Mouse (Mus musculus) E14TG2a.4 (cell line): Measurements from ENCODE around the gene Slc6a5.

Experiments
- CTCF ChIP-seq: conservative IDR thresholded peaks from 2 replicates; pipeline ENCODE4 v1.5.1; 2014; ENCODE audit warnings: low read length
- POU5F1 ChIP-seq: IDR thresholded peaks from 2 replicates; pipeline ENCODE4 v1.6.1; 2014; ENCODE audit warnings: low read length, borderline replicate concordance

- TF ChIP-seq CTCF (no peak), POU5F1 (no peak)
Measured at GRCm38 (mm10) chr7:49922928-49923327, 13.0 kb downstream of the Slc6a5 start.
